ENCODE assay signal across 12 mouse cellular contexts in the genomic region with DNA sequence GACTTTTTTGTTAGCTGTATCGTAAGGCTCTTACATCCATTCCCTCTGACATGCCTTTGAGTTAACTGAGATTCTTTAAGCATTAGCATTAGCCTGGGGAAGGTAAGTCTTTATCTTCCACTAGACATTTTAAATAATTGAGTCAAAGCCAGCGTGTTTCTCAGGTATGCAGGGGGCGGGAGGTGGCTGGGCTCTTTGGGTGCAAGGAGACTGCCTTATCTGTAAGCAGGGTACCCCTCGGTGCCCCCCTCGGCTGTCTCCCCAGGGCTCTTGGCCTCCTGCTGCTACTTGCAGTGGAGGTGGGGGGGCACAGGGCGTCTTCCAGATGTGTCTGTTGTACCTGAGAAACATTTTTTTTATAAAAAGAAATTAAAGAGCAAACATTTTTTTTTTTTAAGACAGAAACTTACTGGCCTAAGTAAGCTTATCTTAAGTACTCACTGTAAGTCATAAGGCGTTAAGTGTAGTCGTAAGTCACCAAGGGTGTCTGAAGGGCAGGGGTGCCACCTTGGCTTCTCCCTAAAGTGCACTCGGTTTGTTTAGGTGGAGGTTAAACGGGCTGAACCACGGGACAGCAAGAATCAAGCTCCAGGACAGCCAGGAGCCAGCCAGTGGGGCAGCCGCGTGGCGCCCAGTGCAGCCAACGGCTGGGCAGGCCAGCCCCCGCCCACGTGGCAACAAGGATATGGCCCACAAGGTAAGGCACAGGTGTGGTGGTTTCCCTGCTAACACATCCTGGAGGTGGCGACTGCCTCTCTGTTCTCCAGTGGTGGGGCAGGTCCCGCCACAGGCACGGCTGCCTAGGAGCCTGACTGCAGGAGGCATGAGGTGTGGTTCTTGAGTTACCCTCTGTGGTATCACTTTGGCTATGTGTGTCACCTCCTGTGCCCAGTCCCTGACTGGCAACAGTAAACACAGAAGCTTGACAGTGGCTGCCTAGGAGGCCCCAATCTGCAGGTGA. TPM values are rescaled to one million over a fixed set of nuclear protein-coding genes. Genes with fewer than 3 reads are reported as not detected.
DNase-seq lines count a peak whose midpoint lies in the region; ATAC-seq lines count a peak whose summit lies in the region.
"Had no signal": no experiment of that assay in that cellular context is flagged by ENCODE, and none has a peak within 500 bp of the region (broad histone marks: within the 10 kb centered on the region; RNA-seq: fewer than 3 reads in every experiment).

No protein-coding gene starts in this region.

- H3K27ac ChIP-seq in forebrain, embryonic 12.5 days: no peak overlapping the region
- H3K27ac ChIP-seq in forebrain, embryonic 13.5 days: no peak overlapping the region
- peak overlapping the region; percentile 11; the same call in 1 of the 2 replicates for H3K27ac ChIP-seq in brown adipose tissue, adult 24 weeks (replicated peaks; ENCODE audit: low read depth, low read length)
- H3K27ac ChIP-seq: embryonic facial prominence, embryonic 10.5 days had no signal

- H3K4me3 ChIP-seq in forebrain, embryonic 12.5 days (replicated peaks): no peak overlapping the region
- H3K4me3 ChIP-seq in forebrain, embryonic 13.5 days: no peak overlapping the region
- H3K4me3 ChIP-seq in brown adipose tissue, adult 24 weeks (ENCODE audit: insufficient read depth, low read depth, low read length): no peak overlapping the region
- H3K4me3 ChIP-seq: embryonic facial prominence, embryonic 10.5 days had no signal

- peaks cover 4% of the 10 kb centered on the region; the same call in 1 of the 2 replicates for H3K4me1 ChIP-seq in forebrain, embryonic 12.5 days
- no peaks in the 10 kb centered on the region for H3K4me1 ChIP-seq in forebrain, embryonic 13.5 days
- peaks cover 5% of the 10 kb centered on the region; the same call in 1 of the 2 replicates for H3K4me1 ChIP-seq in brown adipose tissue, adult 24 weeks (ENCODE audit: control insufficient read depth, insufficient read depth, insufficient read length, low read length)

- H3K4me2 ChIP-seq in forebrain, embryonic 12.5 days: no peak overlapping the region
- no peak overlapping the region for H3K4me2 ChIP-seq in forebrain, embryonic 13.5 days

- H3K9ac ChIP-seq in forebrain, embryonic 12.5 days: peak overlapping the region; percentile 36; the same call in 1 of the 2 replicates
- H3K9ac ChIP-seq in forebrain, embryonic 13.5 days: no peak overlapping the region

- no peaks in the 10 kb centered on the region for H3K9me3 ChIP-seq in forebrain, embryonic 12.5 days
- no peaks in the 10 kb centered on the region for H3K9me3 ChIP-seq in forebrain, embryonic 13.5 days (replicated peaks)
- H3K9me3 ChIP-seq: embryonic facial prominence, embryonic 10.5 days had no signal

- peaks cover 98% of the 10 kb centered on the region for H3K36me3 ChIP-seq in forebrain, embryonic 12.5 days (replicated peaks)
- H3K36me3 ChIP-seq in forebrain, embryonic 13.5 days (ENCODE audit: poor library complexity, severe bottlenecking): peaks cover 98% of the 10 kb centered on the region

- 90% methylated on average over 20 of the region's 20 CpGs for WGBS in forebrain, embryonic 12.5 days
- WGBS in forebrain, embryonic 13.5 days: 90% methylated on average over 20 of the region's 20 CpGs

- no peaks in the 10 kb centered on the region for H3K27me3 ChIP-seq in forebrain, embryonic 12.5 days
- no peaks in the 10 kb centered on the region for H3K27me3 ChIP-seq in forebrain, embryonic 13.5 days

- no peak for ATAC-seq in forebrain, embryonic 12.5 days (ENCODE audit: low FRiP score)
- ATAC-seq in forebrain, embryonic 13.5 days: no peak
- ATAC-seq: forebrain, embryonic 14.5 days had no signal

- peak; percentile 50 for DNase-seq in kidney, adult 9 months
- DNase-seq in kidney, postnatal 14 days: no peak
- DNase-seq in lung, postnatal 25 days (ENCODE audit: low spot score): peak; percentile 65
- no peak for DNase-seq in testis, postnatal 14 days (ENCODE audit: low spot score)
- no peak for DNase-seq in thymus, postnatal 0 days (ENCODE audit: low spot score)
- DNase-seq: cerebellum, adult 11 months; thymus, adult 2 months had no signal

RNA-seq across cellular contexts. Expression of a gene that starts 9.5 kb away (rescaled TPM):
- polyA plus RNA-seq in forebrain, embryonic 12.5 days (2016; fragmentation: Nextera tagmentation; extraction: Ambion mirVana): 708 and 760 TPM in 2 replicates
- polyA plus RNA-seq in forebrain, embryonic 13.5 days (2015; fragmentation: Nextera tagmentation; extraction: Ambion mirVana): 805 and 828 TPM in 2 replicates
- polyA plus RNA-seq in brown adipose tissue, adult 24 weeks (2012; ENCODE audit: insufficient read depth, insufficient read length, missing spikeins): 1,089 and 1,107 TPM in 2 replicates
- 1,158 and 1,206 TPM in 2 replicates for polyA plus RNA-seq in thymus, postnatal 0 days (2015; fragmentation: Nextera tagmentation; extraction: Ambion mirVana)

RNA-seq across cellular contexts. Expression of a gene that starts 13.0 kb away (rescaled TPM):
- polyA plus RNA-seq in forebrain, embryonic 12.5 days (2016; fragmentation: Nextera tagmentation; extraction: Ambion mirVana): 144 and 165 TPM in 2 replicates
- polyA plus RNA-seq in forebrain, embryonic 13.5 days (2015; fragmentation: Nextera tagmentation; extraction: Ambion mirVana): 129 and 140 TPM in 2 replicates
- polyA plus RNA-seq in brown adipose tissue, adult 24 weeks (2012; ENCODE audit: insufficient read depth, insufficient read length, missing spikeins): 0.38 TPM in 1 of 2 replicates, not detected in the other
- polyA plus RNA-seq in thymus, postnatal 0 days (2015; fragmentation: Nextera tagmentation; extraction: Ambion mirVana): 0.10 and 0.24 TPM in 2 replicates

RNA-seq across cellular contexts. Expression of a gene that starts 21.5 kb away (rescaled TPM):
- polyA plus RNA-seq in forebrain, embryonic 12.5 days (2016; fragmentation: Nextera tagmentation; extraction: Ambion mirVana): 65.1 and 69.7 TPM in 2 replicates
- 61.7 and 64.9 TPM in 2 replicates for polyA plus RNA-seq in forebrain, embryonic 13.5 days (2015; fragmentation: Nextera tagmentation; extraction: Ambion mirVana)
- 51.6 and 76.7 TPM in 2 replicates for polyA plus RNA-seq in brown adipose tissue, adult 24 weeks (2012; ENCODE audit: insufficient read depth, insufficient read length, missing spikeins)
- polyA plus RNA-seq in thymus, postnatal 0 days (2015; fragmentation: Nextera tagmentation; extraction: Ambion mirVana): 48.9 and 56.1 TPM in 2 replicates

RNA-seq across cellular contexts. Expression of a gene that starts 21.9 kb away (rescaled TPM):
- 15.9 and 19.0 TPM in 2 replicates for polyA plus RNA-seq in forebrain, embryonic 12.5 days (2016; fragmentation: Nextera tagmentation; extraction: Ambion mirVana)
- 18.2 and 18.3 TPM in 2 replicates for polyA plus RNA-seq in forebrain, embryonic 13.5 days (2015; fragmentation: Nextera tagmentation; extraction: Ambion mirVana)
- 10.5 and 17.8 TPM in 2 replicates for polyA plus RNA-seq in brown adipose tissue, adult 24 weeks (2012; ENCODE audit: insufficient read depth, insufficient read length, missing spikeins)
- polyA plus RNA-seq in thymus, postnatal 0 days (2015; fragmentation: Nextera tagmentation; extraction: Ambion mirVana): 5.5 and 5.9 TPM in 2 replicates

RNA-seq across cellular contexts. Expression of a gene that starts 33.8 kb away (rescaled TPM):
- polyA plus RNA-seq in forebrain, embryonic 12.5 days (2016; fragmentation: Nextera tagmentation; extraction: Ambion mirVana): 201 and 216 TPM in 2 replicates
- 267 and 274 TPM in 2 replicates for polyA plus RNA-seq in forebrain, embryonic 13.5 days (2015; fragmentation: Nextera tagmentation; extraction: Ambion mirVana)
- 732 and 1,152 TPM in 2 replicates for polyA plus RNA-seq in brown adipose tissue, adult 24 weeks (2012; ENCODE audit: insufficient read depth, insufficient read length, missing spikeins)
- 319 and 339 TPM in 2 replicates for polyA plus RNA-seq in thymus, postnatal 0 days (2015; fragmentation: Nextera tagmentation; extraction: Ambion mirVana)

Comparison
In these comparisons a context has a peak if more than half of its experiments do, and no peak if none do; other contexts are left out.
1. DNase-seq: peak in kidney, adult 9 months (single experiment) and lung, postnatal 25 days (single experiment); none in kidney, postnatal 14 days (single experiment), testis, postnatal 14 days (single experiment) and thymus, postnatal 0 days (single experiment).
2. RNA of a gene that starts 13.0 kb away (polyA plus RNA-seq): 144 to 165 TPM in forebrain, embryonic 12.5 days and 129 to 140 TPM in forebrain, embryonic 13.5 days; 0.10 to 0.24 TPM in thymus, postnatal 0 days and 0.38 TPM in brown adipose tissue, adult 24 weeks; every median in the first group is over 10 times any median in the second.